Mouse (Mus musculus): Measurements from ENCODE around the gene Qsox2. TPM values are rescaled to one million over a fixed set of nuclear protein-coding genes. Genes with fewer than 3 reads are reported as not detected.

Qsox2 gene
- polyA plus RNA-seq (2012), result 5.6 TPM in 2 replicates

GRCm38 (mm10) chr2:26237290-26237782, at the start of gene Qsox2:
Qsox2 (minus strand) TSS chr2:26237525.

GRCm38 (mm10) chr2:26208126-26208789, 29.1 kb downstream of the Qsox2 start, which contains the start of gene Lhx3:
Lhx3 (minus strand) TSS chr2:26208289.

Other genes with a start within 250 kb of the Qsox2 start
- gene Ubac1, start 215.8 kb downstream of the Qsox2 start, polyA plus RNA-seq (2012), result 119 and 126 TPM in 2 replicates
- 10.8 and 11.2 TPM in 2 replicates for gene Nacc2, start 114.3 kb downstream of the Qsox2 start, polyA plus RNA-seq (2012)
- 0.06 TPM in 1 of 2 replicates, not detected in the other for gene Lhx3, start 29.2 kb downstream of the Qsox2 start, polyA plus RNA-seq (2012)
- gene Ccdc187, start 57.0 kb upstream of the Qsox2 start, polyA plus RNA-seq (2012), result 0.02 TPM in 2 replicates
- 54.7 and 77.0 TPM in 2 replicates for gene Gpsm1, start 78.0 kb upstream of the Qsox2 start, polyA plus RNA-seq (2012)
- 18.0 and 21.7 TPM in 2 replicates for gene Dnlz, start 114.6 kb upstream of the Qsox2 start, polyA plus RNA-seq (2012)
- gene Card9, start 123.4 kb upstream of the Qsox2 start, polyA plus RNA-seq (2012), result 222 and 257 TPM in 2 replicates
- gene Snapc4, start 143.1 kb upstream of the Qsox2 start, polyA plus RNA-seq (2012), result 39.7 and 63.6 TPM in 2 replicates
- gene Entr1, start 151.8 kb upstream of the Qsox2 start, polyA plus RNA-seq (2012), result 75.4 and 97.5 TPM in 2 replicates
- gene Pmpca, start 151.8 kb upstream of the Qsox2 start, polyA plus RNA-seq (2012), result 385 and 421 TPM in 2 replicates
- gene Inpp5e, start 171.7 kb upstream of the Qsox2 start, polyA plus RNA-seq (2012), result 13.3 and 16.9 TPM in 2 replicates
- gene Sec16a, start 207.7 kb upstream of the Qsox2 start, polyA plus RNA-seq (2012), result 30.5 and 33.9 TPM in 2 replicates